Mouse (Mus musculus) urinary bladder, postnatal 25 days (tissue): ENCODE measurements around the gene Zbtb20.

Experiments
- DNase-seq: peaks from one replicate; pipeline ENCODE4 v3.0.0; 2022; ENCODE audit warnings: low spot score

The Zbtb20 gene

DNA sequence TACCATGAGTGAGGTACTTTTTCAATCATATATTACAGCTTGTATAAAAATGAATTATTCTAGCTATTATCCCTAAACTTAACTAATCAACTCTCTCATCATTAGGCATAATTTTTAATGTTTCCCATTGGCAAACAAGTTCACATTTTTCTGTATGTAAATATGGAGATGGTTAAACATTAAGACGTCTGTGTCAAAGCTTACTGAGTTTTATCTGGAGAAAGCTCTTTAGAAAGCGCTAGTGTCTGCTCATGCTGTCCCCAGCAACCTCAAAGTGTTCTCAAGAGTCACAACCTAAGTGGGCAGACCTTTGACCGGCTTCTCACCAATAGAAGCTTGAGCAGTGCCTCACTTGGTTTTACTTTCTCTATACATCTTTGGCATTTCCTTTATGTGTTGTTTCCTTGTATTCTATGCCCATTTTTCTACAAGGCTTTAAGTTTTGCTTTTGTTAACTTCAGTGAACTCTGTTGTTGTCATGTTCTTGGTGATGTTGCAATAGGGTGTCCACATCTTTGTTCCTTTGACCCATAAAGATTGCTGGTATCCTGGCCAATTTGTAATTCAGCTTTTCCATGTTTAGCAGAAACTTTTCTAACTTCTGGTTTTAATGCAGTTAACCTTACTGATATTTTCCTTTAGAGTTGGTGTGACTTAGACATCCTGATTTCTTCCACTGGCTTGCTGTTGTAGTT is 522.1 kb downstream of the Zbtb20 start:
- no peak for DNase-seq

GRCm38 (mm10) chr16:43399428-43399827 is 523.7 kb downstream of the Zbtb20 start:
- no peak for DNase-seq

DNA sequence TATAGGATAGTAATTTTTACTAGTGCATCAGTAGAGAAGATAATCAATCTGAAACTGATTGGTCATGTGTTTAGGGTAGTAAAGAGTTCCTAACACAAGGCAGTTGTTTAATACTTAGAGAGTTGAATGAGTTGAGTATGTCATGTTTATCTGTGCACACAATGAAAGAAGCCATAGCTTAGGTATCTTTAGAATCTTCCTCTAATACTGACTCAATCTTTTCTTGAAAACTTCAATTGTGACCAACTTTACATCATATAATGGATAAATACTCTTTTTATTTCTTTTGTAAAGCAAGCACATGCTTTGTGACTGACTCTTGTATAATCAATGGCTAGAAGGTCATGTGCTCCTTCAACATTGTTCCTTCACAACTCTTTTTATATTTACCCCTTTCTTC is 524.4 kb downstream of the Zbtb20 start:
- no peak for DNase-seq

DNA sequence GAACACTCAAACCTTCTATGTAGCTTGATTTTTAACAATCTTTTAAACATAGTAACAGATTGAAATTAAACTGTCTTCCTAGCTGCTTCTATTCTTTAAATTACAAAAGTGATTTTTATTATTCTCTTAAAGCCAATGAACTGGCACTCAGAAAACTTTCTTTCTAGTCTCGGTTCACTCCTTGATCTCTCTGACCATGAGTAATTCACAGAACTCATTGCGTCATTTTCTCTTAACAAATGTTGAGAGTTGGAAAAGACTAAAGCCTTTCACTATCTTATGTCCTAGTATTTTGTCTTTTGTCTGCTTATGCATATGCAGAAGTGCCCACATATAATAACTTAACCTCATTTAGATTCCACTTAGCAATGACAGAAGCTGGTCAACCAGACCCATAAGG is 525.3 kb downstream of the Zbtb20 start:
- DNase-seq = no peak

GRCm38 (mm10) chr16:43402888-43403287 is 527.2 kb downstream of the Zbtb20 start:
- DNase-seq = no peak

DNA sequence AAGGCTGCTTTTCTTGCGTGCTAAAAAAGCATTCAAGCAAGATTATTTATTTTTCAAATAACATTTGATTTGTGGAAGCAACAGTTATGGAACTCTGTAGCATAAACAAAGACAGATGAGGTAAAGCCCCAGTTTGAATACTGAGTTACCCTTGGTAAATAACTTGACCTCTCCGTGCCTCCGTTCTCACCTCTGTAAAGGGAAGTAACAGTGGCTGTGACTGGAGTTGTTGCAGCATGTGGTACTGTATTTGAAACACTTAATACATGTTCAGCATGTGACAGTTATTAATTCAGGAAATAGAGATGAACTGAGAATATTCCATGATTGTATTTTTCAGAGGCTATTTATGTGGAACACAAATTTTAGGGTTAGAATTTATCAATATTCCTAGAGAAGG is 529.4 kb downstream of the Zbtb20 start:
- DNase-seq = no peak

DNA sequence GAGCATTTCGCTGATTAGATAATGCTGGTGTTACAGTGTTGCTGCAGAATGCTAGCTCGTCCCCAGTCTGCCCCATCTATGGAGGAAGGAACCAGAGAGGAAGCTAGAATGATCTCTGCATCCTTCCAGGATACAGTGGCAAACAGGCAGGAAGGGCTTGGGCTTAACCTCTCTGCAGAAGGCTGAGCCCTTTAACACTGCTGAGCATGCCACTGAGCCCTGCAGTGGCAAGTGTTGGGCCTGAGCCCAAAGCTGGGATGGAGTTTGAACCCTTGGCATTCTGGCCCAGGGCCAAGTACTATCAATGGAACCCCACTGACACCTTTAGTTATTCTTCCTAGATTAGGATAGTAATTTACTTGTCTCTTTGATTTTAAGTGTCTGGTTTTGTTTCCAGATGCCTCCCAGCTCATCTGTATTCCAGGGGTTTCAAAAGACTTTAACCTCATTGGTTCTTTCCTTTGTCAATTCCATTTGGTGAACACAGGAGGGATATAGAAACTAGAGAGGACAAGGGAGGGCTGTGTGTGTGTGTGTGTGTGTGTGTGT is 532.0 kb downstream of the Zbtb20 start:
- no peak for DNase-seq

- no peak for DNase-seq
Measured at GRCm38 (mm10) chr16:43408622-43409021, 532.9 kb downstream of the Zbtb20 start.

DNA sequence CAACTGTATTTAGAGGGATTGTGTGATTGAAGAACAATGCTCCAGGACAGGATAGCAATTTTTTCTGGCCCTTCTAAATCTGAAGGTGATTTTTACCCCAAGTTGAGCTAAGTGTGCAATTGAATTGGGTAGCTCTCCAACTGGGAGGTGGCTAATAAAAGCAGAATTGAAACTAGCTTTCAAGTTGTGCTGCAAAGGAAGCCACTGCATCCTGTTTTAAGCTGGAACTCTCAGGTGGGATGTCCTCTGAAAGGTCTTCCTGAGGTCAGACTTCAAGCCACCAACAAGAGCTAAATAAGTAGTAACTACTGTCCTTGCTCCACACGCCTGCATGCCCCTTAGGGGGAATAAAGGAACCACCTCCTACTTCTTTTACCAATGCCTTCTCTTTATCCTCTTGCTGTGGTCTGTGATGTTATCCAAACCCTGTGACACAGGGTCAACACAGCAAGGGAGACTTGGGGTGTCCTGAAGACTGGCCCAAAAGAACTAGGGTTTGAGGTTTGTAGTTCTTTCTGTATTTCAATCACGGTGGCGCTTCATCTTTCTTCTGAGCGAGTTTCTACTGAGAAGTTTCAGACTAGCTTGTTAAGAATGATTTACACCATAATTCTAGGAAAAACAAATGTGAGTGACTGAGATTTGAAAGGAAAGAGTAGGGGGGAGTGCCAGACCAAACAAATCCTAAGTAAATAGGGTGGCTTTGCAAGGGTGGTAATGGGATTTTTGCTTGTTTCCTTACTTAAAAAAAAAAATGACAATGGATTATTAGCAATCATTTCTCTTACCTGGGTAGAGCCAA is 533.6 kb downstream of the Zbtb20 start:
- DNase-seq = no peak

- DNase-seq = peak; percentile 44
Measured at GRCm38 (mm10) chr16:43409910-43410612, 534.4 kb downstream of the Zbtb20 start.

DNA sequence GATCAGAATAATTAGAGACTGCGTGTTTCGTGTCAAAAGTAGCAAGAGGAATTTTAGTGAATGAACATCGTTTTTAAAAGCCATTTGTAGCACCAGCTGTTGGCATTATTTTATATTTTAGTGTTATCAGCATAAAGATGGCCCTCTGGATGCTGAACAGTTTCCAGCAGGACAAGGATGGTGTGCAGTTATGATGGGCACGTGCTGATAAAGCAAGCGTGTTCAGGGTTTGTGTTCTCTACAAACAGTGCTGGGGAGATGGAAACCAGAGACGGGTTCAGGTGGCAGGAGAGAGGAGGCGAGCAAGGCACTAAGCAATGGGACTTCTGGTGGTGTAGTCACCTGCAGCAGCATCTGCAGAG is 534.9 kb downstream of the Zbtb20 start:
- DNase-seq = no peak

GRCm38 (mm10) chr16:43415864-43416263 is 540.2 kb downstream of the Zbtb20 start:
- no peak for DNase-seq

- DNase-seq = no peak
Measured at GRCm38 (mm10) chr16:43419923-43420322, 544.2 kb downstream of the Zbtb20 start.

DNA sequence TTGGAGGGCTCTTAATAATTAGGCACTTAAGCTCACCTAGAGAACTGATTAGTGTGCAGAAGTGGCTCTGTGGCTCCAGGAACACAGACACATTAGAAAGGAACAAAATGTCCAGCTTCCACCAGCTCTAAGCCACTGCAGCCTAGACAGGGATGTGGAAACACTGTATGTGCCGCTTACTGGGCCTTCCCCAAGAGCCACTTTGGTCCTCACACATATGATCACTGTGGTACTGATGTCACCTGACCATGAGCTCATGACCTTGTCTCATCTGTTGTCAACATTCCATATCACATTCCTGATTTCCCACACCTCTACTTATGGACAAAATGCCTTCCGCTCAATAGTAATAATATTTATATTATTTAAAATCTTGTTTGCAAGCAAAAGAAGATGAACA is 553.3 kb downstream of the Zbtb20 start:
- no peak for DNase-seq

GRCm38 (mm10) chr16:43430030-43430429 is 554.3 kb downstream of the Zbtb20 start:
- DNase-seq = no peak

DNA sequence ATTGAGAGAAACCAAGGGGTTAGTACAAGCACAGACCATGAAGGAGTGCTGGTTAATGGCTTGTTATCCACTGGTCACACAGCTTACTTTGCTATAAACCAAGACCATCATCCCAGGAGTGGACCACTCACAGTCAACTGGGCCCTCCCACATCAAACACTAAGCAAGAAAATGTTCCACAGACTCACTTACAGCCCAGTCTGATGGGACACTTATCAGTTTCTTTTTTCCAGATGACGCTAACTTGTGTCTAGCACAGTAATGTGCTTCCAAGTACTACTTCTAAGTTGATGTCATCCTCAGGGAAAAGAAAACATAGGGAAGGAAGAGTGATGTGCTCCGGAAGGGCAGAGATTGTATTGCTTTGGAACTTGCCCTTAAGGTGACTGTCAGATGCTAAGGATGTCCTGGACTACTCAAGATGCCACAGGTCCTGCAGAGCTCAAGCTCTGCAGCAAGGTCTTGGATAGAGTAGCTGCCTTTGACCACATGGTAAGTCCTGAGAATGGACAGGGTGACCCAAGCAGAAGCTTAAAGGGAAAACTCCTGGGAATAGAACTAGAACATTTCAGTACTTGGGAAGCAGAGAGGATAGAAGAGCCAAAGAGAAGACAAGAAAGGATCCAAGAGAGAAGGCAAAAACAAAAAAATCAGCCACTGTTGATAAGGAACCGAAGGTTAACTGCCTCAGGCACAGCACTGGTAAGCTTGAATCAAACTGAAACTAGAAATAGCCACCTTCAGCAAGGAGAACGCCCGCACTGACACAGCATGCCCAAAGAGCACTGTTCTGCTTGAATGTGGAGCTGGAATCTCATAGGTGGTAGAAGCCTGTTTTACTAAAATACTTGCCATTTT is 556.1 kb downstream of the Zbtb20 start:
- DNase-seq = no peak

GRCm38 (mm10) chr16:43434941-43435340 is 559.3 kb downstream of the Zbtb20 start:
- no peak for DNase-seq

DNA sequence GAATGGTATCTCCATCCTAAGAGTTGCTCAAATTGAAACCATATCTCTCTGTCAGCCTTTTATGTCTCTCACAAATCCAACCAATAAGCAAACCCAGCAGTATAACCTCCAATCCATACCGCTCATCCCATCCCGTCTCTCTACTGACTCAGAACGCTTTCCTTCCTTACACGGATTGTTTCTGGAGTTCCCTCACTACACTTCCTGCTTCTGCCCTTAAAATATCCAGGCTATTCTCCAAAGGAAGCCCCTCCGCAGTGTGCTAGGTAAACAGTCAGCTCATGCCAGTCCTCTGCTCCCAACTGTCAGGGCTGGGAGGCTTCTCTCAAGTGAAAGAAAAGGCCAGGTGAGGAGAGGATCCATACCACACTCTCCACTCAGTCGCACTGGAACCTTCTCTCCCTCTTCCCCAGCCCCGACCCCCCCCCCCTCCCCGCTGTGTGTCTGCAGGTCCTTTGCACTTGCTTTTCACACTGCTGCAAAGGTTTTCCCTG is 563.2 kb downstream of the Zbtb20 start:
- no peak for DNase-seq

- DNase-seq = no peak
Measured at GRCm38 (mm10) chr16:43441392-43441791, 565.7 kb downstream of the Zbtb20 start.

GRCm38 (mm10) chr16:43443034-43443433 is 567.4 kb downstream of the Zbtb20 start:
- no peak for DNase-seq

DNA sequence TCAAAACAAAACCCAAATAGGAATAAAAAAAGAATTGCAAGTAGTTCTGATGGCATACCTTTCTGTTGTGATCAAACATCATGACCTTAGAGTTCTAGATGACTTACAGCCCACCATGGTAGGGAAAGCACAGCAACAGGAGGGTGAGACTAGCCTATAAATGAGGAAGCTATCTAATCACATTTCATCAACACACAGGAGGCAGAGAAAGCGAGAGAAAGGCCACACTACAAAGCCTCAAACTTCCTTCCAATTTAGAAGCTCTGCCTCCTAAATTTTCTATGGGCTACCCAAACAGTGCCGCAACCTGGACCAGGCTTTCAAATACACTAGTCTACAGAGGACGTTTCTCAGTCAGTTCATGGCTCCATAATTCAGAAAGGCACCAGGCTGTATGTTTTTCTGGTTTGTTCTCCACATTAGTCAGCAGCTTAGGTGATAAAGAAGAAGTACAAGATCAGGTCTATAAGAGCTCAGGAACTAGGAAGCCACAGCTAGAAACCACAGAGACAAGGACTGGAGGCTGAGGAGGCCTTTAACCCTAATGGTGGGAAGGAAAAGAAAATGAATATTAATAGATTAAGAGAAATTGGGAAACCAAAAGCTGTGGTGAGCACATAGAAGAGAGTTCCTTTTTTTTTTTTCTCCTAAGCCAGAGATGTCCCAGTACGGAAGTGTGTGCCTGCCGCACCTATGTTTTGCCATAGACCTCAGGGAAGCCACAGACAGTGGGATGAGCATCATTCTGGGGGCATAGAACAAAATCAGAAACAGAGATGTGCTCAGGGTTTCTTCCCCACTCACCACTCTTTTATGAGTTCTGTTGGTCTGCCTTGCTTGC is 572.7 kb downstream of the Zbtb20 start:
- no peak for DNase-seq
